Mouse (Mus musculus): ENCODE data around the gene Chst1.

The Chst1 gene

GRCm38 (mm10) chr2:92609704-92610379, 10.3 kb downstream of the Chst1 start:
- DNase-seq (ENCODE audit: low spot score), result no peak

- no peak for DNase-seq (ENCODE audit: low spot score)
Measured at GRCm38 (mm10) chr2:92613645-92614044, 14.1 kb downstream of the Chst1 start.

- no peak for DNase-seq (ENCODE audit: low spot score)
Measured at GRCm38 (mm10) chr2:92614106-92614505, 14.6 kb downstream of the Chst1 start.

GRCm38 (mm10) chr2:92617077-92617756, 17.7 kb downstream of the Chst1 start:
- DNase-seq (ENCODE audit: low spot score), result no peak

GRCm38 (mm10) chr2:92618016-92618415, 18.5 kb downstream of the Chst1 start:
- DNase-seq (ENCODE audit: low spot score), result no peak

- DNase-seq (ENCODE audit: low spot score), result no peak
Measured at GRCm38 (mm10) chr2:92627633-92628032, 28.1 kb downstream of the Chst1 start.

- no peak for DNase-seq (ENCODE audit: low spot score)
Measured at GRCm38 (mm10) chr2:92630799-92631198, 31.3 kb downstream of the Chst1 start.

- no peak for DNase-seq (ENCODE audit: low spot score)
Measured at GRCm38 (mm10) chr2:92632027-92632426, 32.5 kb downstream of the Chst1 start.

GRCm38 (mm10) chr2:92640555-92640954, 41.0 kb downstream of the Chst1 start:
- no peak for DNase-seq (ENCODE audit: low spot score)

GRCm38 (mm10) chr2:92645282-92646037, 46.0 kb downstream of the Chst1 start:
- DNase-seq (ENCODE audit: low spot score), result peak; percentile 20

GRCm38 (mm10) chr2:92649154-92649801, 49.8 kb downstream of the Chst1 start:
- no peak for DNase-seq (ENCODE audit: low spot score)

- no peak for DNase-seq (ENCODE audit: low spot score)
Measured at GRCm38 (mm10) chr2:92650428-92650827, 50.9 kb downstream of the Chst1 start.

GRCm38 (mm10) chr2:92651294-92651816, 51.8 kb downstream of the Chst1 start:
- no peak for DNase-seq (ENCODE audit: low spot score)

- no peak for DNase-seq (ENCODE audit: low spot score)
Measured at GRCm38 (mm10) chr2:92657189-92657588, 57.7 kb downstream of the Chst1 start.

GRCm38 (mm10) chr2:92658293-92659150, 59.0 kb downstream of the Chst1 start:
- no peak for DNase-seq (ENCODE audit: low spot score)

- peak; percentile 63 for DNase-seq (ENCODE audit: low spot score)
Measured at GRCm38 (mm10) chr2:92659491-92660035, 60.1 kb downstream of the Chst1 start.

- no peak for DNase-seq (ENCODE audit: low spot score)
Measured at GRCm38 (mm10) chr2:92662534-92663068, 63.1 kb downstream of the Chst1 start.

All from lung, postnatal 25 days (tissue).